Mouse (Mus musculus) heart, embryonic 11.5 days (tissue): ENCODE measurements around the gene Dbt. TPM values are rescaled to one million over a fixed set of nuclear protein-coding genes. Genes with fewer than 3 reads are reported as not detected.

Source experiments
- ATAC-seq: fragments of 200-750 bp; cut with Nextera tagmentation; replicated peaks from 2 replicates; pipeline ENCODE4 v1.8.0; 2017; ENCODE audit warnings: moderate library complexity; ENCODE audit not compliant: insufficient number of reproducible peaks, low FRiP score, low TSS enrichment
- H3K27ac ChIP-seq: fragments of 300-500 bp; sonication (generic); 2 replicates; pipeline ENCODE4 v1.5.1; 2014; ENCODE audit warnings: mild to moderate bottlenecking, low read depth, low read length
- H3K27me3 ChIP-seq: fragments of 300-500 bp; sonication (generic); 2 replicates; pipeline ENCODE4 v1.6.1; 2014; ENCODE audit warnings: mild to moderate bottlenecking, low read length, mixed read lengths; ENCODE audit not compliant: control insufficient read depth, insufficient read depth
- H3K36me3 ChIP-seq: fragments of 300-500 bp; sonication (generic); 2 replicates; pipeline ENCODE4 v1.6.1; 2014; ENCODE audit warnings: mild to moderate bottlenecking, low read length, moderate library complexity, mixed read lengths; ENCODE audit not compliant: control insufficient read depth, insufficient read depth
- H3K4me1 ChIP-seq: fragments of 300-500 bp; sonication (generic); 2 replicates; pipeline ENCODE4 v1.6.1; 2014; ENCODE audit warnings: low read length; ENCODE audit not compliant: control insufficient read depth, insufficient read depth
- H3K4me2 ChIP-seq: fragments of 300-500 bp; sonication (generic); 2 replicates; pipeline ENCODE4 v1.6.1; 2014; ENCODE audit warnings: mild to moderate bottlenecking, moderate library complexity
- H3K4me3 ChIP-seq: fragments of 300-500 bp; sonication (generic); 2 replicates; pipeline ENCODE4 v1.5.1; 2014; ENCODE audit warnings: low read depth, low read length
- H3K9ac ChIP-seq: fragments of 300-500 bp; sonication (generic); 2 replicates; pipeline ENCODE4 v1.6.1; 2014; ENCODE audit warnings: mild to moderate bottlenecking, low read depth, low read length, moderate library complexity
- H3K9me3 ChIP-seq: fragments of 300-500 bp; sonication (generic); replicated peaks from 2 replicates; pipeline ENCODE4 v1.6.1; 2016; ENCODE audit warnings: low read length; ENCODE audit not compliant: control insufficient read depth
- WGBS: fragments of 180-500 bp; shearing (Covaris S2); extraction: QIAGEN DNeasy Blood & Tissue Kit; methylation state at CpG from one replicate; pipeline ENCODE4 v1.1.7; 2014; ENCODE audit not compliant: insufficient replicate concordance; 5-methylcytosine and 5-hydroxymethylcytosine counted together
- polyA plus RNA-seq: library from polyadenylated mRNA; unstranded; fragments of >200 nt; fragmentation: Nextera tagmentation; extraction: Ambion mirVana; gene quantifications from 2 replicates; pipeline ENCODE4 v1.2.1, GENCODE M21; 2014

Dbt gene
- 21.7 and 26.7 TPM in 2 replicates for polyA plus RNA-seq

DNA sequence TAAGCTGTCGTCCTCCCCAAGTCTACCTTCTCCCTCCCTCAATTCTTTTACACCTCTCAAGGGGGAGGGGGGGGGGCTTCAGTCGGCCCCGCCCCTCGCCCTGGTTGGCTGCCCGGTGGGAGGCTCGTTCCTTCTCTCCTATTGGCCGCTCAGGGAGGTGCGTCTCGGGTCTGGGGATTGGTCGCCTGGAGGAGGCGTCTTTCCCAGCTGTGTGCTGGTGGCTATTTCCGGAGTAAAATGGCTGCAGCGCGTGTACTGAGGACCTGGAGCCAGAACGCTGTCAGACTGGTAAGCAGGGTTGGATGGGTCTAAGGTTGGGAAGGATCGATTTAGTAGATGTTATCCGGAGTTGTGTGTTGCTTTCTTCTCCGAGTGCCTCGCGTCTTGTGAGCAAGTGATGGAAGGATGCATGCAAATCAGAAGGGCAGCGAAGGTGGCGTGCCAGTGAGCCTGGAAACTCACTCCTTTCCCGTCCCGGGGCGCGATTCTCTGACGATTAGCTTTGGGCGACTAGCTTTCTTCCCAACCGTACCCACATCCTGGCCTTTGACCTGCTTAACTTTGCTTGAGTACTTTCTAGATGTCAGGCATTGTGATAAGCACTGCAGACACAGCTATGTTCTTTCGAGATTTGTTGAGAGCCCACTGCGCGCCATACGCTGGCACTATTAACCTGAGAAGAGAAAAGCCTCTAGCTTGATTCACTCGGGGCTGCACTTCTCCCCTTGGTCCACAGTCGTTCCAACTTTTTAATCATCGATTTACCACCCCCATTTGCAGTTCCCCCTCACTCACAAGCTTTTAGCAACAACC is at the start of gene Dbt:
TSS of gene Dbt (plus strand) at position 167 of the 813 bp plus-strand sequence.
- H3K27ac ChIP-seq = 0 out of 2 replicates have a peak within 1 kb of the TSS, but pooled peaks have one; percentile 17

GRCm38 (mm10) chr3:116464318-116464717 is 48.6 kb upstream of the Dbt start:
- Histone ChIP-seq H3K4me1 (no peaks in the 10 kb centered on the region), H3K27ac (no peak overlapping the region), H3K4me3 (no peak overlapping the region), H3K27me3 (no peaks in the 10 kb centered on the region), H3K9ac (no peak overlapping the region), H3K36me3 (no peaks in the 10 kb centered on the region), H3K9me3 (no peaks in the 10 kb centered on the region), H3K4me2 (no peak overlapping the region)
- ATAC-seq = no peak
- 68% methylated on average over 2 of the region's 2 CpGs for WGBS

More for the DNA sequence above, at the start of gene Dbt:
- no peaks in the 10 kb centered on the region for H3K27me3 ChIP-seq
- H3K4me1 ChIP-seq = peaks cover 6% of the 10 kb centered on the region; the same call in 1 of the 2 replicates
- WGBS = 1% methylated on average over 36 of the region's 36 CpGs
- H3K36me3 ChIP-seq = no peaks in the 10 kb centered on the region
- H3K4me3 ChIP-seq = peak within 1 kb of the TSS; percentile 58
- peak within 1 kb of the TSS; percentile 60 for H3K4me2 ChIP-seq
- no peaks in the 10 kb centered on the region for H3K9me3 ChIP-seq
- H3K9ac ChIP-seq = peak within 1 kb of the TSS; percentile 73
- peak; percentile 87 for ATAC-seq

DNA sequence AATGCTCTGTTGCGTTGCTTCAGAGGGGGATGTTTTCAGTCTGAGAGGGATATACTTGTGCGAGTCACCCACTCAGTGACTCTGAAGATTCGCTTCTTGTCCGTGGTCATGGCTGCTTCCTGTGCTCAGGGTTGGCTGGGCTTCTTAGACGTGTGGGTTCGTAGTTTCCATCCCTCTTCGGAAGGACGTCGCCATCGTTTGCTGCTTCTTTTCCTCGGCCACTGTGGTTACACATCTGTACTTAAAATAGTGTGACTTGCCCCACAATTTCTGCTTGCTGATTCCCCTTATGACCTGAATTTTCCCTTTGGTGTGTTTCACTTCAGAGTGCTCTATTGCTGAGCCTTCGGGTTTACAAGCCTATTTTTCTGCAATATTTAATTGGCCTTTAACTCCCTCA is 47.2 kb upstream of the Dbt start:
- WGBS = 87% methylated on average over 12 of the region's 12 CpGs
- no peak overlapping the region for H3K4me3 ChIP-seq
- no peak overlapping the region for H3K4me2 ChIP-seq
- no peak overlapping the region for H3K27ac ChIP-seq
- H3K9me3 ChIP-seq = no peaks in the 10 kb centered on the region
- ATAC-seq = no peak
- no peaks in the 10 kb centered on the region for H3K4me1 ChIP-seq
- H3K27me3 ChIP-seq = no peaks in the 10 kb centered on the region
- H3K9ac ChIP-seq = no peak overlapping the region
- no peaks in the 10 kb centered on the region for H3K36me3 ChIP-seq

DNA sequence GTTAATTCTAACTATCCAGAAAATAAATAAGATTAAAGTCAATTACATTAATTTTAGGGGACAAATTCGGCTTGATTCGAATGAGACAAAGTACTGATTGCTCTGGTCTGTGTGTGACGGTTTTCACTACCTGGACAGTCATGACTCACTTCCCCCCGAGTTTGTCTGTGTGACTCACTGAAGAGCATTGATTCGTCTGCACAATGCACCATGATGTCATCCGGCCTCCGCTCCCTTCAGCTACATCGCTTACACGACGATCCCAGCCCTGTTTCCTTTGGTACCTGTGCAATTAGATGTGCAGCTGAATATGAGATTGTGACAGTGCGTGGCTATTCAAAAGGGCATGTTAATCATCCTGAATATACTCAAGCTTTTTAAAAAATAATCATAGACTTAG is 38.3 kb upstream of the Dbt start:
- WGBS = 63% methylated on average over 11 of the region's 11 CpGs
- Histone ChIP-seq H3K27ac (no peak overlapping the region), H3K36me3 (no peaks in the 10 kb centered on the region), H3K9ac (no peak overlapping the region), H3K9me3 (no peaks in the 10 kb centered on the region), H3K27me3 (no peaks in the 10 kb centered on the region), H3K4me3 (no peak overlapping the region), H3K4me1 (no peaks in the 10 kb centered on the region), H3K4me2 (no peak overlapping the region)
- no peak for ATAC-seq

DNA sequence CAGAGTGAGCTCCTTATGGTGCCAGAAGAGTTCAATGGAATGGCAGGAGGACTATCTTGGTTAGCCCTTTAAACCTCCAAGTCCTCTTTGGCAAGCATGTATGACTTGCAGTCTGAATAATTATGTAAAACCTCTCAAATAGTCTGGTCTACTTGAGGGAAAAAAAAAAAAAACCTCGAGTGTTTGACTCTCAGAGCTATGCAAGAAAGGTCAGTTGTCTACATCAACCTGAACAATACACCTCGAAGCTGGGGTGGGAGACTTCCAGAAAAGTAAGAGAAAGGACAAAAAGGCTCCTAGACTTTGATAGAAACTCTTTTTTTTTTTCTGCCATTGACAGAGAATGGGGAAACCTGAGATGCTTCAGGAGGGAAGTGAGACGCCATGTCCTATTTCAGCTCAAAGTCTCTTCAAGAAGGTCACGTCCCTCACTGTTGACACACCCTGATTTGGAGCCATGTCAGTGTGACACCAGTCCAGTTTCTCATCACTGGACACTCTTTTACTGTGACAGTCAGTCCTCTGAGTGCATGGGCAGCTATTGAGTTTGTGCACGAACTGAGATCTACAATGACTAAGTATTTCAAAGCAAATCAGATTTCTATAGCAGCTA is 36.1 kb upstream of the Dbt start:
- no peaks in the 10 kb centered on the region for H3K4me1 ChIP-seq
- no peak overlapping the region for H3K9ac ChIP-seq
- no peak for ATAC-seq
- no peaks in the 10 kb centered on the region for H3K9me3 ChIP-seq
- H3K36me3 ChIP-seq = no peaks in the 10 kb centered on the region
- H3K27ac ChIP-seq = no peak overlapping the region
- no peak overlapping the region for H3K4me3 ChIP-seq
- 49% methylated on average over 5 of the region's 5 CpGs for WGBS
- H3K4me2 ChIP-seq = no peak overlapping the region
- no peaks in the 10 kb centered on the region for H3K27me3 ChIP-seq

DNA sequence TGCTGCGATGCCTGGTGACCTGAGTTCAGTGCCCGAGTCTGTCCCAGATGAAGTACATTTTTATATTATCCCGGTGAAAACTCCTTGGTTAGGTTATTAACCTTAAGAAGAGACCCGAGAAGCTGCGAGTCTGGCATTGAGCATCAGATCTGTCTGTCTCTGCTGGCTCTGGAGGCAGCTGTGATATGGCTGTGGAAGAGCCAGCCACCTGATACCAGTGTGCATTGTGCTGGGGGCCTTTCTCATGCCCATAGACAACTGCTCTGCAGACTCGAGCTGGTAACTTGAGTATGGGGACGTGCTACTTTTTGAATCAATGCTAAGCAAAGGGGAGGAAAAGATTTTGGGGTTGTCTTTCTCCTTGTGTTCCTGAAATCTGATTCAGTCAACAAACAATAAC is 35.5 kb upstream of the Dbt start:
- Histone ChIP-seq H3K36me3 (no peaks in the 10 kb centered on the region), H3K4me1 (no peaks in the 10 kb centered on the region), H3K9ac (no peak overlapping the region), H3K4me3 (no peak overlapping the region), H3K27me3 (no peaks in the 10 kb centered on the region), H3K27ac (no peak overlapping the region), H3K4me2 (no peak overlapping the region), H3K9me3 (no peaks in the 10 kb centered on the region)
- 75% methylated on average over 7 of the region's 7 CpGs for WGBS
- no peak for ATAC-seq

DNA sequence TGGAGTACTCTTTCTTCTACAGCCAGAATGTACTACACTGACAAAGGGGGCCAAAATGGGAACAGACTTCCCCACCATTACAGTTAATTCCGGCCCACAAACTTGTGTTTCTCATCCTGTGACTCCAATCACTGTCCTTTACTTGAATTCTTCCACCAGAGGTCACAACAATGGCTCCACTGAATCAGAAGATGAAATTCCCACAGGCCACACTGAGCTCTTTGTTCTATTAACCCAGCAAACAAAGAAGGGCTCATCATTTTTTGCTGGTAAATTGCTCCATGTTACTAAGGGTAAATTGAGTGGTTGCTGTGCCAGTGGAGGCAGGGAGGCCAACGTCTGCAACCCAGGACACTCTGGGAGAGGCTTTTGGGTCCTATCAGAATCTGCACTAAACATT is 32.8 kb upstream of the Dbt start:
- H3K27ac ChIP-seq = no peak overlapping the region

DNA sequence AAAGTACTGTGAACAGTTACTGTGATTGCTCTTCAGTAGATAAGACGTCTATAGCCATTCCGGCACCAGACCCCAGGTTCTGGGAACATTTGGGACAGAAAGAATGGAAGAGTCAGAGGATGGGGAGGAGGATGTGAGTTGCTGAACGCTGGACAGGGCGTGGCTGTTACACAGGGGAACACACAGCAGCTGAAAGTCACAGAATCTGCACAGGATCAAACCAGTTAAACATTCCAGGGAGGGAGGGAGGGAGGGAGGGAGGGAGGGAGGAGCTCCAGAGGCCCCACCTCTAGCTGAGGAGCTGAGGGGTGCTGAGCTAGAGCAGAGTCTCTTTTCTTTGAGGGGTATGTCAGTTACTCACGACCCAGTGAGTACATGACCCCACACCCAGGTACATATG is 31.9 kb upstream of the Dbt start:
- no peak overlapping the region for H3K27ac ChIP-seq
- no peak overlapping the region for H3K9ac ChIP-seq
- no peaks in the 10 kb centered on the region for H3K36me3 ChIP-seq
- WGBS = 33% methylated on average over 5 of the region's 5 CpGs
- H3K4me3 ChIP-seq = no peak overlapping the region
- H3K4me1 ChIP-seq = no peaks in the 10 kb centered on the region
- H3K27me3 ChIP-seq = no peaks in the 10 kb centered on the region
- ATAC-seq = no peak
- no peak overlapping the region for H3K4me2 ChIP-seq
- H3K9me3 ChIP-seq = no peaks in the 10 kb centered on the region

More for the DNA sequence above, 32.8 kb upstream of the Dbt start:
- 70% methylated on average over 2 of the region's 2 CpGs for WGBS
- Histone ChIP-seq H3K9ac (no peak overlapping the region), H3K4me1 (no peaks in the 10 kb centered on the region), H3K4me2 (no peak overlapping the region), H3K36me3 (no peaks in the 10 kb centered on the region), H3K9me3 (no peaks in the 10 kb centered on the region), H3K4me3 (no peak overlapping the region), H3K27me3 (no peaks in the 10 kb centered on the region)
- ATAC-seq = no peak
